Mouse (Mus musculus) G1E (cell line): ENCODE measurements around the gene Hoxc11.

Experiments
- CTCF ChIP-seq: IDR thresholded peaks from 2 replicates; pipeline ENCODE4 v1.5.1; 2012; ENCODE audit warnings: low read depth, low read length, inconsistent platforms, mixed read lengths
- GATA1 ChIP-seq: IDR thresholded peaks from 2 replicates; pipeline ENCODE4 v1.6.1; 2012; ENCODE audit warnings: borderline replicate concordance, low read length, inconsistent platforms, mixed read lengths
- GATA2 ChIP-seq: IDR thresholded peaks from 2 replicates; pipeline ENCODE4 v1.6.1; 2012; ENCODE audit warnings: low read depth, low read length, inconsistent platforms, borderline replicate concordance
- POLR2AphosphoS5 ChIP-seq: IDR thresholded peaks from 2 replicates; pipeline ENCODE4 v1.6.1; 2012; ENCODE audit warnings: low read depth, low read length, inconsistent platforms; ENCODE audit not compliant: insufficient replicate concordance

DNA sequence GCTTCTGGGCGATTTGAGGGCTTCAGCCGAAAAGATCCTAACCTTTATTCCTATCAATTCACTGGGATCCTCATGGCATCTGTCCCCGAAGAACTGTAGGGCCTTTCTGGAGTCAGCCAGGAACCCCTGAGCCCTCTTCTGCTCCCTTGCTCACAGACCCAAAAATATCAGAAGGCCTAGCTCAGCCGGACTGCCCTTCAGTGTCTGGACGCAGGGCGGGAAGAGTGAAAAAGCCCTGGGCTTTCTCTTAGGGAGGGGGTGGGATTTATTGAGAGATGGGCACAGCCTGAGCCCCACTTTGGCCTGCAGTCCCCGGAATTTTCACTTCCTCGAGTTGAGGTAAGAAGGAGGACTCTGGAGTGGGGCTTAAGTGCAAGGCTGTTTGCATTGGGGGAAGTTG is 9.0 kb downstream of the Hoxc11 start:
- no peak for TF ChIP-seq CTCF
- no peak for TF ChIP-seq GATA1
- no peak for TF ChIP-seq POLR2AphosphoS5
- TF ChIP-seq GATA2, result no peak
